Mouse (Mus musculus) small intestine, adult 2 months (tissue): Measurements from ENCODE around the gene Pygm. TPM values are rescaled to one million over a fixed set of nuclear protein-coding genes. Genes with fewer than 3 reads are reported as not detected.

Source experiments
- H3K27ac ChIP-seq: fragments of 200-500 bp; 2 replicates; pipeline ENCODE4 v1.5.1; 2012; ENCODE audit warnings: low read depth, low read length, control low read depth, inconsistent platforms; ENCODE audit not compliant: insufficient read depth
- H3K27me3 ChIP-seq: fragments of 200-500 bp; 2 replicates; pipeline ENCODE4 v1.6.1; 2012; ENCODE audit warnings: mild to moderate bottlenecking, moderate library complexity, low read length, inconsistent platforms; ENCODE audit not compliant: control insufficient read depth, insufficient read depth
- H3K36me3 ChIP-seq: fragments of 200-500 bp; 2 replicates; pipeline ENCODE4 v1.6.1; 2012; ENCODE audit warnings: mild to moderate bottlenecking, low read length, control low read depth, inconsistent platforms; ENCODE audit not compliant: control insufficient read depth, insufficient read depth
- H3K4me1 ChIP-seq: fragments of 200-500 bp; 2 replicates; pipeline ENCODE4 v1.6.1; 2012; ENCODE audit warnings: low read length, inconsistent platforms, mixed read lengths; ENCODE audit not compliant: control insufficient read depth, insufficient read depth, insufficient read length
- H3K4me3 ChIP-seq: fragments of 200-500 bp; 2 replicates; pipeline ENCODE4 v1.5.1; 2012; ENCODE audit warnings: low read depth, mild to moderate bottlenecking, control low read depth, inconsistent platforms, low read length, moderate library complexity
- CTCF ChIP-seq: fragments of 200-500 bp; IDR thresholded peaks from 2 replicates; pipeline ENCODE4 v1.5.1; 2012; ENCODE audit warnings: low read depth, mild to moderate bottlenecking, control low read depth, inconsistent platforms, low read length, moderate library complexity, mixed read lengths; ENCODE audit not compliant: insufficient replicate concordance, insufficient read length; ENCODE audit errors: extremely low read depth
- POLR2A ChIP-seq: fragments of 200-500 bp; IDR thresholded peaks from 2 replicates; pipeline ENCODE4 v1.6.1; 2012; ENCODE audit warnings: low read depth, mild to moderate bottlenecking, control low read depth, inconsistent platforms, low read length, moderate library complexity
- WGBS: fragments of 180-500 bp; shearing (Covaris S2); methylation state at CpG from one replicate; pipeline ENCODE4 v1.1.7; 2018; 5-methylcytosine and 5-hydroxymethylcytosine counted together
- polyA plus RNA-seq: library from polyadenylated mRNA; depleted of rRNA; stranded (reverse); fragments of >200 nt; gene quantifications from 2 replicates; pipeline ENCODE4 v1.2.3, GENCODE M21; 2012

Gene Pygm
- polyA plus RNA-seq, 1 experiment: 3.2 TPM

DNA sequence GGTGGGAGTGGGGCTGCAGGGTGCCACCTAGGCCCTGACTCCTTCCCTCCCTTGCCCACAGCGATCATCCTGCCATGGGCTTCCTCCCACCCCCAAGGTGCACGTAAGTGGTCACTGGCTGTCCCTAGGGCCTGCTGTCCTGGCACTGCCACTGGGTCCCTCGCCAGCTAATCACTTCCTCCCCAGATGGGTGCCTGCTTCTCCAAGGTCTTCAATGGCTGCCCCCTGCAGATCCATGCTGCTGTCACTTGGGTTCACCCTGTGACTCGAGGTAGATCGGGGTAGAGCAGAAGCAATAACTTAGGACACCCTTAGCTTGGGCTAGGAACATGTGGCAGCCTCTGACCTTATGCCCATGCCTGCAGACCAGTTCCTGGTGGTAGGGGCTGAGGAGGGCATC lies 38.2 kb upstream of the Pygm start:
- Histone ChIP-seq H3K4me1 (peaks cover 8% of the 10 kb centered on the region), H3K27me3 (no peaks in the 10 kb centered on the region), H3K36me3 (peaks cover 10% of the 10 kb centered on the region; the same call in 1 of the 2 replicates), H3K4me3 (no peak overlapping the region), H3K27ac (no peak overlapping the region)
- TF ChIP-seq POLR2A: no peak
- TF ChIP-seq CTCF: no peak
- 91% methylated on average over 5 of the region's 5 CpGs for WGBS

DNA sequence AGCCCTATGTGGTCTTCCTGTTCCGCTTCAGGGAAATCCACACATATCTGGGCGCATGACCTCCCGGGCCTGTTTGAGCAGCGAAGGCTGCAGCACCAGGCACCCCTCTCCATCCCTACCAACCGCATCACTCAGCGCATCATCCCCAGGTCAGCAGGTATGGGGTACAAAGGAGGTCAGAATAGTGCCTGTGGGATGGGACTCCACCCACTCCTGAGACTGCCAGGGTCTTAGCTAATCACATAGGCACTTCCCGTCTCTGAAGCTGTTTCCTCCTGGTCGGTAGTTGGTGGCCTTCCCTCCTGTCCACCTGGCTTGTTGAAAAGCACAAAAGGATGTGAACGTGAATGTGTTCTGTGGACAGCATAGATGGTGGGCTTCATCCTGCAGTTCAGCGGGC lies 37.5 kb upstream of the Pygm start:
- WGBS: 87% methylated on average over 10 of the region's 10 CpGs
- Histone ChIP-seq H3K4me3 (no peak overlapping the region), H3K36me3 (peaks cover 10% of the 10 kb centered on the region; the same call in 1 of the 2 replicates), H3K4me1 (peaks cover 8% of the 10 kb centered on the region), H3K27me3 (no peaks in the 10 kb centered on the region), H3K27ac (no peak overlapping the region)
- TF ChIP-seq CTCF: no peak

- Histone ChIP-seq H3K27ac (no peak overlapping the region), H3K4me3 (no peak overlapping the region), H3K36me3 (peaks cover 10% of the 10 kb centered on the region; the same call in 1 of the 2 replicates), H3K4me1 (peaks cover 8% of the 10 kb centered on the region), H3K27me3 (no peaks in the 10 kb centered on the region)
- TF ChIP-seq CTCF (no peak), POLR2A (no peak)
- WGBS: 98% methylated on average over 4 of the region's 4 CpGs
These were observed 36.6 kb upstream of the Pygm start for GRCm38 (mm10) chr19:6347615-6348014.

- Histone ChIP-seq H3K4me3 (no peak overlapping the region), H3K4me1 (no peaks in the 10 kb centered on the region; the same call in 1 of the 2 replicates), H3K27ac (no peak overlapping the region), H3K27me3 (no peaks in the 10 kb centered on the region), H3K36me3 (peaks cover 10% of the 10 kb centered on the region; the same call in 1 of the 2 replicates)
- 89% methylated on average over 9 of the region's 9 CpGs for WGBS
- TF ChIP-seq POLR2A (no peak), CTCF (no peak)
These were observed 35.5 kb upstream of the Pygm start for GRCm38 (mm10) chr19:6348717-6349116.

- TF ChIP-seq POLR2A (no peak), CTCF (no peak)
- no peak overlapping the region for H3K4me3 ChIP-seq
- no peak overlapping the region for H3K27ac ChIP-seq
- H3K4me1 ChIP-seq: no peaks in the 10 kb centered on the region; the same call in 1 of the 2 replicates
- WGBS: 59% methylated on average over 14 of the region's 14 CpGs
- H3K27me3 ChIP-seq: no peaks in the 10 kb centered on the region
- peaks cover 12% of the 10 kb centered on the region; the same call in 1 of the 2 replicates for H3K36me3 ChIP-seq
These were observed 34.8 kb upstream of the Pygm start for GRCm38 (mm10) chr19:6349215-6349983.

GRCm38 (mm10) chr19:6351431-6352106 lies 32.6 kb upstream of the Pygm start:
- no peak for TF ChIP-seq CTCF
- no peak for TF ChIP-seq POLR2A
- H3K27ac ChIP-seq: no peak overlapping the region
- peaks cover 5% of the 10 kb centered on the region; the same call in 1 of the 2 replicates for H3K36me3 ChIP-seq
- H3K4me1 ChIP-seq: no peaks in the 10 kb centered on the region
- no peak overlapping the region for H3K4me3 ChIP-seq
- no peaks in the 10 kb centered on the region for H3K27me3 ChIP-seq
- 69% methylated on average over 14 of the region's 14 CpGs for WGBS

DNA sequence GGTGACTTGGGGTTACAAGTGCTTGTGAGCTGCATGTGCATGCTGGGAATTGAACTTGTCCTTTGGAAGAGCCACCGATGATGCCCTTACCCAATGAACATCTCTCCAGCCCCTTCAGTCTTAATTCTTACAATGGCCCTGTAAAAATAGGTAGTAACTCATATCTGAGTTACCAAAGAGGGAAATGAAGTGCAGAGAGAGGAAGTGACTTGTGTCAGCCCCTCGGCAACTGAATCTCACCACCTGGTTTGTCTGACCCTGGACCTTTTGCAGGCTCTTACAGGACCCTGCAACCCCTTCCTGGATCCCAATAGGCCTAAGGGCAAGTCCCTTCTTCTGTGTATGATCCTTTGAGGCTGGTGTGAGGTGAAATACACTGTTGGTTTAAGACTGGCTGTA lies 32.1 kb upstream of the Pygm start:
- peaks cover 3% of the 10 kb centered on the region; the same call in 1 of the 2 replicates for H3K36me3 ChIP-seq
- H3K27ac ChIP-seq: no peak overlapping the region
- H3K4me3 ChIP-seq: no peak overlapping the region
- H3K27me3 ChIP-seq: no peaks in the 10 kb centered on the region
- TF ChIP-seq CTCF (no peak), POLR2A (no peak)
- no peaks in the 10 kb centered on the region for H3K4me1 ChIP-seq
- WGBS: 80% methylated on average over 2 of the region's 2 CpGs
